Mouse (Mus musculus): Measurements from ENCODE around the gene Acacb. TPM values are rescaled to one million over a fixed set of nuclear protein-coding genes. Genes with fewer than 3 reads are reported as not detected.

Acacb gene
- polyA plus RNA-seq, 1 experiment from 2014 or later, result 2.3 TPM

- ATAC-seq (ENCODE audit: low read depth), result no peak
- no peak overlapping the region for H3K4me2 ChIP-seq (ENCODE audit: low read depth, low read length)
- H3K4me3 ChIP-seq (ENCODE audit: low read length), result no peak overlapping the region
- no peak overlapping the region for H3K27ac ChIP-seq (ENCODE audit: low read length)
- no peaks in the 10 kb centered on the region for H3K9me3 ChIP-seq (ENCODE audit: control insufficient read depth, low read length)
- H3K27me3 ChIP-seq (ENCODE audit: control insufficient read depth, insufficient read depth, low read depth, low read length), result no peaks in the 10 kb centered on the region
- peaks cover 4% of the 10 kb centered on the region; the same call in 1 of the 2 replicates for H3K4me1 ChIP-seq (replicated peaks; ENCODE audit: control insufficient read depth, insufficient read depth, low read length)
- H3K9ac ChIP-seq (ENCODE audit: low read length), result no peak overlapping the region
- no peaks in the 10 kb centered on the region for H3K36me3 ChIP-seq (ENCODE audit: control insufficient read depth, insufficient read depth, low read length)
- 45% methylated on average over 22 of the region's 22 CpGs for WGBS
These were observed 153.0 kb downstream of the Acacb start for GRCm38 (mm10) chr5:114299156-114299855.

GRCm38 (mm10) chr5:114299883-114300610 is 153.7 kb downstream of the Acacb start:
- Histone ChIP-seq H3K9ac (ENCODE audit: low read length) (no peak overlapping the region), H3K4me1 (replicated peaks; ENCODE audit: control insufficient read depth, insufficient read depth, low read length) (peaks cover 4% of the 10 kb centered on the region; the same call in 1 of the 2 replicates), H3K9me3 (ENCODE audit: control insufficient read depth, low read length) (no peaks in the 10 kb centered on the region), H3K4me2 (ENCODE audit: low read depth, low read length) (no peak overlapping the region), H3K27ac (ENCODE audit: low read length) (no peak overlapping the region), H3K27me3 (ENCODE audit: control insufficient read depth, insufficient read depth, low read depth, low read length) (no peaks in the 10 kb centered on the region), H3K4me3 (ENCODE audit: low read length) (no peak overlapping the region), H3K36me3 (ENCODE audit: control insufficient read depth, insufficient read depth, low read length) (no peaks in the 10 kb centered on the region)
- 80% methylated on average over 24 of the region's 24 CpGs for WGBS
- ATAC-seq (ENCODE audit: low read depth), result no peak

Other genes starting within 250 kb of the Acacb start
- 131 and 138 TPM in 2 replicates for gene Coro1c, start 237.8 kb upstream of the Acacb start, polyA plus RNA-seq (2015; fragmentation: Nextera tagmentation; extraction: Ambion mirVana)
- 13.2 and 15.1 TPM in 2 replicates for gene Ssh1, start 152.6 kb upstream of the Acacb start, polyA plus RNA-seq (2015; fragmentation: Nextera tagmentation; extraction: Ambion mirVana)
- gene Dao, start 142.8 kb upstream of the Acacb start, polyA plus RNA-seq (2015; fragmentation: Nextera tagmentation; extraction: Ambion mirVana), result not detected in 2 replicates
- gene Usp30, start 81.1 kb upstream of the Acacb start, polyA plus RNA-seq (2015; fragmentation: Nextera tagmentation; extraction: Ambion mirVana), result 11.7 and 12.0 TPM in 2 replicates
- 0.30 and 0.41 TPM in 2 replicates for gene Svop, start 55.0 kb upstream of the Acacb start, polyA plus RNA-seq (2015; fragmentation: Nextera tagmentation; extraction: Ambion mirVana)
- 6.3 and 8.0 TPM in 2 replicates for gene Alkbh2, start 18.3 kb upstream of the Acacb start, polyA plus RNA-seq (2015; fragmentation: Nextera tagmentation; extraction: Ambion mirVana)
- 33.8 and 38.6 TPM in 2 replicates for gene Ung, start 16.1 kb upstream of the Acacb start, polyA plus RNA-seq (2015; fragmentation: Nextera tagmentation; extraction: Ambion mirVana)
- 3.6 and 5.3 TPM in 2 replicates for gene Foxn4, start 127.3 kb downstream of the Acacb start, polyA plus RNA-seq (2015; fragmentation: Nextera tagmentation; extraction: Ambion mirVana)
- 5.4 and 6.8 TPM in 2 replicates for gene Myo1h, start 142.6 kb downstream of the Acacb start, polyA plus RNA-seq (2015; fragmentation: Nextera tagmentation; extraction: Ambion mirVana)
- gene Kctd10, start 234.0 kb downstream of the Acacb start, polyA plus RNA-seq (2015; fragmentation: Nextera tagmentation; extraction: Ambion mirVana), result 200 and 214 TPM in 2 replicates
- 52.5 and 54.1 TPM in 2 replicates for gene Ube3b, start 234.1 kb downstream of the Acacb start, polyA plus RNA-seq (2015; fragmentation: Nextera tagmentation; extraction: Ambion mirVana)

Measured in lung, embryonic 16.5 days (tissue).